In genomic region chr1:176573703-176574102, GRCm38 (mm10) we compare ENCODE assay signal across 27 mouse cellular contexts.
DNase-seq lines count a peak whose midpoint lies in the region; ATAC-seq and TF ChIP-seq lines count a peak whose summit lies in the region.
"Had no signal": no experiment of that assay in that cellular context is flagged by ENCODE, and none has a peak within 500 bp of the region (broad histone marks: within the 10 kb centered on the region; RNA-seq: fewer than 3 reads in every experiment).

No protein-coding gene starts in this region.

- no peaks in the 10 kb centered on the region for H3K9me3 ChIP-seq in heart, embryonic 14.5 days (ENCODE audit: control insufficient read depth, low read length)
- H3K9me3 ChIP-seq in hindbrain, embryonic 11.5 days (ENCODE audit: control insufficient read depth, low read length): no peaks in the 10 kb centered on the region
- no peaks in the 10 kb centered on the region for H3K9me3 ChIP-seq in hindbrain, embryonic 12.5 days (replicated peaks)
- no peaks in the 10 kb centered on the region for H3K9me3 ChIP-seq in midbrain, embryonic 15.5 days
- H3K9me3 ChIP-seq: embryonic facial prominence, embryonic 13.5 days; forebrain, embryonic 12.5 days; kidney, embryonic 15.5 days; limb, embryonic 12.5 days had no signal

- H3K27me3 ChIP-seq in heart, embryonic 14.5 days (ENCODE audit: control insufficient read depth, insufficient read depth, low read length): no peaks in the 10 kb centered on the region
- H3K27me3 ChIP-seq in heart, adult 2 months (ENCODE audit: control insufficient read depth, insufficient read depth, low read length): no peaks in the 10 kb centered on the region
- no peaks in the 10 kb centered on the region for H3K27me3 ChIP-seq in hindbrain, embryonic 11.5 days (ENCODE audit: control insufficient read depth, insufficient read depth, low read length)
- no peaks in the 10 kb centered on the region for H3K27me3 ChIP-seq in hindbrain, embryonic 12.5 days
- H3K27me3 ChIP-seq in midbrain, embryonic 15.5 days (replicated peaks): no peaks in the 10 kb centered on the region
- H3K27me3 ChIP-seq: embryonic facial prominence, embryonic 13.5 days; forebrain, embryonic 12.5 days; kidney, embryonic 15.5 days; limb, embryonic 12.5 days; liver, embryonic 13.5 days had no signal

- H3K79me2 ChIP-seq in heart, adult 2 months (replicated peaks; ENCODE audit: control insufficient read depth, insufficient read depth, low read length): no peaks in the 10 kb centered on the region

- WGBS in heart, embryonic 14.5 days: 0% methylated on average over 1 of the region's 1 CpGs
- 3% methylated on average over 1 of the region's 1 CpGs for WGBS in heart, adult 2 months
- WGBS in hindbrain, embryonic 11.5 days: 21% methylated on average over 1 of the region's 1 CpGs
- 28% methylated on average over 1 of the region's 1 CpGs for WGBS in hindbrain, embryonic 12.5 days
- WGBS in midbrain, embryonic 15.5 days: 5% methylated on average over 1 of the region's 1 CpGs

- no peak overlapping the region for H3K4me2 ChIP-seq in heart, embryonic 14.5 days (ENCODE audit: low read length)
- no peak overlapping the region for H3K4me2 ChIP-seq in hindbrain, embryonic 11.5 days (replicated peaks; ENCODE audit: low read depth, low read length)
- H3K4me2 ChIP-seq in hindbrain, embryonic 12.5 days (replicated peaks): no peak overlapping the region
- no peak overlapping the region for H3K4me2 ChIP-seq in midbrain, embryonic 15.5 days
- H3K4me2 ChIP-seq: embryonic facial prominence, embryonic 13.5 days; forebrain, embryonic 12.5 days; kidney, embryonic 15.5 days; limb, embryonic 12.5 days; liver, embryonic 13.5 days had no signal

- no peak for TF ChIP-seq POLR2A in heart, adult 2 months (IDR thresholded peaks at IDR 0.05; ENCODE audit: insufficient read depth, low read depth, low read length)

- no peak overlapping the region for H3K9ac ChIP-seq in heart, embryonic 14.5 days (ENCODE audit: low read length)
- no peak overlapping the region for H3K9ac ChIP-seq in heart, adult 2 months (ENCODE audit: low read depth, low read length)
- no peak overlapping the region for H3K9ac ChIP-seq in hindbrain, embryonic 11.5 days (ENCODE audit: low read depth, low read length)
- H3K9ac ChIP-seq in hindbrain, embryonic 12.5 days: no peak overlapping the region
- no peak overlapping the region for H3K9ac ChIP-seq in midbrain, embryonic 15.5 days
- H3K9ac ChIP-seq: embryonic facial prominence, embryonic 13.5 days; forebrain, embryonic 12.5 days; kidney, embryonic 15.5 days; limb, embryonic 12.5 days; liver, embryonic 13.5 days had no signal

- peaks cover 2 to 11% of the 10 kb centered on the region in 2 experiments; a peak in 3 of 4 replicates for H3K4me1 ChIP-seq in heart, embryonic 14.5 days (ENCODE audit: control insufficient read depth in 2 of 2, insufficient read depth in 2 of 2, low read length in 2 of 2)
- no peaks in the 10 kb centered on the region for H3K4me1 ChIP-seq in heart, adult 2 months (ENCODE audit: control insufficient read depth, insufficient read depth, low read length)
- 0 out of 2 replicates have a peak, but pooled peaks cover 2% of the 10 kb centered on the region for H3K4me1 ChIP-seq in hindbrain, embryonic 11.5 days (replicated peaks; ENCODE audit: control insufficient read depth, insufficient read depth, low read length)
- no peaks in the 10 kb centered on the region for H3K4me1 ChIP-seq in hindbrain, embryonic 12.5 days
- H3K4me1 ChIP-seq in midbrain, embryonic 15.5 days: no peaks in the 10 kb centered on the region
- H3K4me1 ChIP-seq: embryonic facial prominence, embryonic 13.5 days; forebrain, embryonic 12.5 days; kidney, embryonic 15.5 days; limb, embryonic 12.5 days; liver, embryonic 13.5 days had no signal

- no peaks in the 10 kb centered on the region for H3K36me3 ChIP-seq in heart, embryonic 14.5 days (ENCODE audit: control insufficient read depth, insufficient read depth, low read length)
- H3K36me3 ChIP-seq in heart, adult 2 months (ENCODE audit: control insufficient read depth, insufficient read depth, low read length): no peaks in the 10 kb centered on the region
- no peaks in the 10 kb centered on the region for H3K36me3 ChIP-seq in hindbrain, embryonic 11.5 days (ENCODE audit: control insufficient read depth, insufficient read depth, low read length)
- H3K36me3 ChIP-seq in hindbrain, embryonic 12.5 days: no peaks in the 10 kb centered on the region
- H3K36me3 ChIP-seq in midbrain, embryonic 15.5 days (replicated peaks): no peaks in the 10 kb centered on the region
- H3K36me3 ChIP-seq: embryonic facial prominence, embryonic 13.5 days; forebrain, embryonic 12.5 days; kidney, embryonic 15.5 days; limb, embryonic 12.5 days; liver, embryonic 13.5 days had no signal

- no peak overlapping the region for H3K4me3 ChIP-seq in heart, embryonic 14.5 days (ENCODE audit: control insufficient read depth in 1 of 2, insufficient read depth in 1 of 2, low read depth in 1 of 2, low read length in 2 of 2)
- no peak overlapping the region for H3K4me3 ChIP-seq in heart, adult 2 months
- H3K4me3 ChIP-seq in hindbrain, embryonic 11.5 days (ENCODE audit: low read depth, low read length): no peak overlapping the region
- no peak overlapping the region for H3K4me3 ChIP-seq in hindbrain, embryonic 12.5 days
- H3K4me3 ChIP-seq in midbrain, embryonic 15.5 days: no peak overlapping the region
- H3K4me3 ChIP-seq: embryonic facial prominence, embryonic 13.5 days; erythroblast, embryonic 14.5 days; forebrain, embryonic 12.5 days; gastrocnemius, adult 2 months; kidney, embryonic 15.5 days; limb, embryonic 12.5 days; liver, embryonic 13.5 days had no signal

- intact Hi-C loops in heart, adult 2 months (cut with DNase I): no loop called here

- TF ChIP-seq EP300 in heart, adult 2 months (IDR thresholded peaks at IDR 0.05; ENCODE audit: insufficient read depth, low read depth, low read length): no peak

- no peak for TF ChIP-seq CTCF in heart, adult 2 months (IDR thresholded peaks at IDR 0.05)

- no peak overlapping the region; a peak in 1 of 4 replicates for H3K27ac ChIP-seq in heart, embryonic 14.5 days (replicated peaks in 1 of 2; ENCODE audit: control insufficient read depth in 1 of 2, insufficient read depth in 1 of 2, low read depth in 2 of 2, low read length in 2 of 2)
- H3K27ac ChIP-seq in heart, adult 2 months: no peak overlapping the region
- H3K27ac ChIP-seq in hindbrain, embryonic 11.5 days (ENCODE audit: low read depth, low read length): no peak overlapping the region
- no peak overlapping the region for H3K27ac ChIP-seq in hindbrain, embryonic 12.5 days
- H3K27ac ChIP-seq in midbrain, embryonic 15.5 days: no peak overlapping the region
- H3K27ac ChIP-seq: embryonic facial prominence, embryonic 13.5 days; forebrain, embryonic 12.5 days; gastrocnemius, adult 2 months; kidney, embryonic 15.5 days; limb, embryonic 12.5 days; liver, embryonic 13.5 days; stomach, postnatal 0 days had no signal

- peak; percentile 66 for ATAC-seq in heart, embryonic 14.5 days (ENCODE audit: insufficient number of reproducible peaks, insufficient read depth, low FRiP score, low read depth)
- ATAC-seq in hindbrain, embryonic 11.5 days (ENCODE audit: low FRiP score): 0 out of 2 replicates have a peak, but pooled peaks have one; percentile 22
- no peak for ATAC-seq in hindbrain, embryonic 12.5 days (ENCODE audit: low FRiP score)
- ATAC-seq in midbrain, embryonic 15.5 days (replicated peaks): 0 out of 2 replicates have a peak, but pooled peaks have one; percentile 33
- ATAC-seq: CD4-positive, CD25-positive, alpha-beta regulatory T cell, adult 4 months; Patski had no signal

- DNase-seq in heart, adult 2 months: no peak
- DNase-seq in hindbrain, embryonic 11.5 days (ENCODE audit: low spot score): no peak
- peak; percentile 67 for DNase-seq in Muller cell, postnatal 12 days (ENCODE audit: inconsistent ontology term)
- DNase-seq in ovary, postnatal 14 days (ENCODE audit: low spot score): no peak
- DNase-seq: adrenal gland, postnatal 36 days; cerebellum, adult 8-10 months; cerebellum, postnatal 36 days; embryo, embryonic 11 days; gastrocnemius, adult 2 months; kidney, adult 11 months; kidney, postnatal 36 days; layer of hippocampus, postnatal 36 days; liver, embryonic 13.5 days; lung, adult 2 months; lung, postnatal 14 days; thymus, adult 2 months had no signal
